Mouse (Mus musculus): ENCODE data around the gene Treml1.

Gene Treml1

GRCm38 (mm10) chr17:48388666-48389065 is 28.9 kb downstream of the Treml1 start:
- Histone ChIP-seq H3K4me1 (replicated peaks; ENCODE audit: low read depth, low read length) (peaks cover 28% of the 10 kb centered on the region), H3K36me3 (ENCODE audit: insufficient read depth, low read length) (peaks cover 76% of the 10 kb centered on the region), H3K9me3 (ENCODE audit: low read length) (no peaks in the 10 kb centered on the region), H3K27me3 (ENCODE audit: insufficient read depth, low read length) (no peaks in the 10 kb centered on the region), H3K4me3 (replicated peaks; ENCODE audit: low read length) (no peak overlapping the region)
- TF ChIP-seq POU5F1 (IDR thresholded peaks at IDR 0.05; ENCODE audit: borderline replicate concordance, low read length) (no peak), CTCF (conservative IDR thresholded peaks at IDR 0.05; ENCODE audit: low read length) (no peak), NANOG (IDR thresholded peaks at IDR 0.05; ENCODE audit: borderline replicate concordance, low read length) (no peak)

GRCm38 (mm10) chr17:48389442-48389841 is 29.7 kb downstream of the Treml1 start:
- H3K36me3 ChIP-seq (ENCODE audit: insufficient read depth, low read length): peaks cover 84% of the 10 kb centered on the region
- no peak overlapping the region for H3K4me3 ChIP-seq (replicated peaks; ENCODE audit: low read length)
- no peaks in the 10 kb centered on the region for H3K27me3 ChIP-seq (ENCODE audit: insufficient read depth, low read length)
- H3K9me3 ChIP-seq (ENCODE audit: low read length): no peaks in the 10 kb centered on the region
- peaks cover 31% of the 10 kb centered on the region for H3K4me1 ChIP-seq (replicated peaks; ENCODE audit: low read depth, low read length)
- TF ChIP-seq NANOG (IDR thresholded peaks at IDR 0.05; ENCODE audit: borderline replicate concordance, low read length): no peak
- TF ChIP-seq CTCF (conservative IDR thresholded peaks at IDR 0.05; ENCODE audit: low read length): no peak

GRCm38 (mm10) chr17:48391446-48391845 is 31.7 kb downstream of the Treml1 start:
- no peaks in the 10 kb centered on the region for H3K27me3 ChIP-seq (ENCODE audit: insufficient read depth, low read length)
- peaks cover 37% of the 10 kb centered on the region for H3K4me1 ChIP-seq (replicated peaks; ENCODE audit: low read depth, low read length)
- peaks cover 99% of the 10 kb centered on the region for H3K36me3 ChIP-seq (ENCODE audit: insufficient read depth, low read length)
- no peaks in the 10 kb centered on the region for H3K9me3 ChIP-seq (ENCODE audit: low read length)
- TF ChIP-seq POU5F1 (IDR thresholded peaks at IDR 0.05; ENCODE audit: borderline replicate concordance, low read length): no peak
- TF ChIP-seq CTCF (conservative IDR thresholded peaks at IDR 0.05; ENCODE audit: low read length): no peak
- TF ChIP-seq NANOG (IDR thresholded peaks at IDR 0.05; ENCODE audit: borderline replicate concordance, low read length): no peak
- no peak overlapping the region for H3K4me3 ChIP-seq (replicated peaks; ENCODE audit: low read length)

- Histone ChIP-seq H3K27me3 (ENCODE audit: insufficient read depth, low read length) (no peaks in the 10 kb centered on the region), H3K36me3 (ENCODE audit: insufficient read depth, low read length) (peaks cover 99% of the 10 kb centered on the region), H3K9me3 (ENCODE audit: low read length) (no peaks in the 10 kb centered on the region), H3K4me3 (replicated peaks; ENCODE audit: low read length) (no peak overlapping the region), H3K4me1 (replicated peaks; ENCODE audit: low read depth, low read length) (peaks cover 37% of the 10 kb centered on the region)
- TF ChIP-seq NANOG (IDR thresholded peaks at IDR 0.05; ENCODE audit: borderline replicate concordance, low read length) (no peak), POU5F1 (IDR thresholded peaks at IDR 0.05; ENCODE audit: borderline replicate concordance, low read length) (no peak), CTCF (conservative IDR thresholded peaks at IDR 0.05; ENCODE audit: low read length) (no peak)
These were observed 32.9 kb downstream of the Treml1 start for GRCm38 (mm10) chr17:48392616-48393015.

- Histone ChIP-seq H3K9me3 (ENCODE audit: low read length) (no peaks in the 10 kb centered on the region), H3K36me3 (ENCODE audit: insufficient read depth, low read length) (peaks cover 77% of the 10 kb centered on the region), H3K4me3 (replicated peaks; ENCODE audit: low read length) (no peak overlapping the region), H3K4me1 (replicated peaks; ENCODE audit: low read depth, low read length) (peaks cover 37% of the 10 kb centered on the region), H3K27me3 (ENCODE audit: insufficient read depth, low read length) (no peaks in the 10 kb centered on the region)
- TF ChIP-seq NANOG (IDR thresholded peaks at IDR 0.05; ENCODE audit: borderline replicate concordance, low read length): no peak
- no peak for TF ChIP-seq POU5F1 (IDR thresholded peaks at IDR 0.05; ENCODE audit: borderline replicate concordance, low read length)
- TF ChIP-seq CTCF (conservative IDR thresholded peaks at IDR 0.05; ENCODE audit: low read length): no peak
These were observed 42.0 kb downstream of the Treml1 start for GRCm38 (mm10) chr17:48401710-48402109.

GRCm38 (mm10) chr17:48402751-48403150 is 43.0 kb downstream of the Treml1 start:
- no peaks in the 10 kb centered on the region for H3K9me3 ChIP-seq (ENCODE audit: low read length)
- TF ChIP-seq CTCF (conservative IDR thresholded peaks at IDR 0.05; ENCODE audit: low read length): no peak
- TF ChIP-seq NANOG (IDR thresholded peaks at IDR 0.05; ENCODE audit: borderline replicate concordance, low read length): no peak
- TF ChIP-seq POU5F1 (IDR thresholded peaks at IDR 0.05; ENCODE audit: borderline replicate concordance, low read length): no peak
- H3K27me3 ChIP-seq (ENCODE audit: insufficient read depth, low read length): no peaks in the 10 kb centered on the region
- peaks cover 45% of the 10 kb centered on the region for H3K4me1 ChIP-seq (replicated peaks; ENCODE audit: low read depth, low read length)
- peaks cover 76% of the 10 kb centered on the region for H3K36me3 ChIP-seq (ENCODE audit: insufficient read depth, low read length)
- no peak overlapping the region for H3K4me3 ChIP-seq (replicated peaks; ENCODE audit: low read length)

- peaks cover 42% of the 10 kb centered on the region for H3K4me1 ChIP-seq (replicated peaks; ENCODE audit: low read depth, low read length)
- H3K9me3 ChIP-seq (ENCODE audit: low read length): no peaks in the 10 kb centered on the region
- H3K27me3 ChIP-seq (ENCODE audit: insufficient read depth, low read length): no peaks in the 10 kb centered on the region
- H3K36me3 ChIP-seq (ENCODE audit: insufficient read depth, low read length): peaks cover 65% of the 10 kb centered on the region
- no peak overlapping the region for H3K4me3 ChIP-seq (replicated peaks; ENCODE audit: low read length)
- TF ChIP-seq POU5F1 (IDR thresholded peaks at IDR 0.05; ENCODE audit: borderline replicate concordance, low read length) (no peak), NANOG (IDR thresholded peaks at IDR 0.05; ENCODE audit: borderline replicate concordance, low read length) (no peak), CTCF (conservative IDR thresholded peaks at IDR 0.05; ENCODE audit: low read length) (no peak)
These were observed 44.1 kb downstream of the Treml1 start for GRCm38 (mm10) chr17:48403848-48404247.

GRCm38 (mm10) chr17:48404706-48405105 is 45.0 kb downstream of the Treml1 start:
- no peak overlapping the region for H3K4me3 ChIP-seq (replicated peaks; ENCODE audit: low read length)
- TF ChIP-seq CTCF (conservative IDR thresholded peaks at IDR 0.05; ENCODE audit: low read length): no peak
- no peak for TF ChIP-seq POU5F1 (IDR thresholded peaks at IDR 0.05; ENCODE audit: borderline replicate concordance, low read length)
- no peak for TF ChIP-seq NANOG (IDR thresholded peaks at IDR 0.05; ENCODE audit: borderline replicate concordance, low read length)

GRCm38 (mm10) chr17:48407154-48407553 is 47.4 kb downstream of the Treml1 start:
- Histone ChIP-seq H3K36me3 (ENCODE audit: insufficient read depth, low read length) (peaks cover 45% of the 10 kb centered on the region), H3K4me1 (replicated peaks; ENCODE audit: low read depth, low read length) (peaks cover 51% of the 10 kb centered on the region), H3K9me3 (ENCODE audit: low read length) (no peaks in the 10 kb centered on the region), H3K27me3 (ENCODE audit: insufficient read depth, low read length) (no peaks in the 10 kb centered on the region), H3K4me3 (replicated peaks; ENCODE audit: low read length) (peak overlapping the region; percentile 99)
- no peak for TF ChIP-seq NANOG (IDR thresholded peaks at IDR 0.05; ENCODE audit: borderline replicate concordance, low read length)
- TF ChIP-seq POU5F1 (IDR thresholded peaks at IDR 0.05; ENCODE audit: borderline replicate concordance, low read length): no peak
- TF ChIP-seq CTCF (conservative IDR thresholded peaks at IDR 0.05; ENCODE audit: low read length): no peak

More at GRCm38 (mm10) chr17:48404706-48405105, 45.0 kb downstream of the Treml1 start:
- Histone ChIP-seq H3K27me3 (ENCODE audit: insufficient read depth, low read length) (no peaks in the 10 kb centered on the region), H3K36me3 (ENCODE audit: insufficient read depth, low read length) (peaks cover 57% of the 10 kb centered on the region), H3K9me3 (ENCODE audit: low read length) (no peaks in the 10 kb centered on the region), H3K4me1 (replicated peaks; ENCODE audit: low read depth, low read length) (peaks cover 40% of the 10 kb centered on the region)
